ENCODE assay signal across 11 mouse cellular contexts in genomic region chr19:45297812-45298211, GRCm38 (mm10).
DNase-seq lines count a peak whose midpoint lies in the region; ATAC-seq and TF ChIP-seq lines count a peak whose summit lies in the region.
"Had no signal": no experiment of that assay in that cellular context is flagged by ENCODE, and none has a peak within 500 bp of the region (broad histone marks: within the 10 kb centered on the region; RNA-seq: fewer than 3 reads in every experiment).

No protein-coding gene starts in this region.

- no peak overlapping the region for H3K27ac ChIP-seq in layer of hippocampus, adult 2 months
- no peak overlapping the region for H3K27ac ChIP-seq in CH12.LX (ENCODE audit: insufficient read depth, low read depth)
- H3K27ac ChIP-seq in embryonic fibroblast, embryonic 13.5 days (ENCODE audit: insufficient read depth, low read length) = no peak overlapping the region
- H3K27ac ChIP-seq: embryonic facial prominence, embryonic 12.5 days had no signal

- TF ChIP-seq EP300 in CH12.LX (IDR thresholded peaks at IDR 0.05; ENCODE audit: low read length) = no peak

- ATAC-seq in CD4-positive, CD25-positive, alpha-beta regulatory T cell, adult 4 months = no peak
- ATAC-seq: midbrain, embryonic 16.5 days had no signal

- peak; percentile 73 for TF ChIP-seq CTCF in layer of hippocampus, adult 2 months (conservative IDR thresholded peaks at IDR 0.05)
- peak; percentile 37 to 75 for TF ChIP-seq CTCF in CH12.LX (conservative IDR thresholded peaks at IDR 0.05 in 1 of 2, IDR thresholded peaks at IDR 0.05 in 1 of 2; ENCODE audit: low read depth in 2 of 2, low read length in 2 of 2)
- peak; percentile 27; the same call in 1 of the 2 replicates for TF ChIP-seq CTCF in embryonic fibroblast, embryonic 13.5 days (IDR thresholded peaks at IDR 0.05; ENCODE audit: borderline replicate concordance, insufficient read depth, low read length)

- no peaks in the 10 kb centered on the region for H3K36me3 ChIP-seq in CH12.LX (replicated peaks in 1 of 2; ENCODE audit: control insufficient read depth in 1 of 2, insufficient read depth in 1 of 2, low read length in 1 of 2)
- H3K36me3 ChIP-seq: embryonic facial prominence, embryonic 12.5 days had no signal

- no peaks in the 10 kb centered on the region for H3K79me2 ChIP-seq in CH12.LX (replicated peaks; ENCODE audit: control insufficient read depth, extremely low read depth, insufficient read depth, poor library complexity, severe bottlenecking)

- H3K9me3 ChIP-seq in CH12.LX (replicated peaks; ENCODE audit: low read length) = no peaks in the 10 kb centered on the region
- H3K9me3 ChIP-seq: embryonic facial prominence, embryonic 12.5 days had no signal

- no peak overlapping the region for H3K4me3 ChIP-seq in layer of hippocampus, adult 2 months
- H3K4me3 ChIP-seq in CH12.LX (replicated peaks in 1 of 3; ENCODE audit: low read depth in 2 of 3, low read length in 2 of 3, poor library complexity in 1 of 3) = no peak overlapping the region
- no peak overlapping the region for H3K4me3 ChIP-seq in embryonic fibroblast, embryonic 13.5 days (ENCODE audit: insufficient read depth, low read length)
- H3K4me3 ChIP-seq: embryonic facial prominence, embryonic 12.5 days had no signal

- H3K27me3 ChIP-seq in CH12.LX (replicated peaks) = peaks cover 22% of the 10 kb centered on the region

- TF ChIP-seq RAD21 in CH12.LX (IDR thresholded peaks at IDR 0.05; ENCODE audit: low read depth, low read length) = peak; percentile 47

- DNase-seq in CD4-positive, CD25-positive, alpha-beta regulatory T cell, adult 2 months (ENCODE audit: low read depth, low spot score) = peak; percentile 35
- no peak for DNase-seq in layer of hippocampus, adult 2 months (ENCODE audit: low spot score in 2 of 2)
- DNase-seq in layer of hippocampus, adult 11-12 months (ENCODE audit: low spot score) = no peak
- DNase-seq in CH12.LX (ENCODE audit: extremely low read depth) = peak; percentile 39
- DNase-seq in adrenal gland, adult (ENCODE audit: inconsistent age in 2 of 2, low spot score in 1 of 2) = no peak
- no peak for DNase-seq in urinary bladder, postnatal 4 days (ENCODE audit: low spot score in 2 of 2)
- DNase-seq: adrenal gland, postnatal 25 days had no signal

- H3K9ac ChIP-seq in CH12.LX (ENCODE audit: insufficient read depth, low read depth) = no peak overlapping the region
- H3K9ac ChIP-seq: embryonic facial prominence, embryonic 12.5 days had no signal

- dilution Hi-C loops in CH12.LX (cut with MboI; ENCODE audit: extremely low pct_ligation_motif_present, extremely low pct_unique_long_range_greater_than_20kb, low sequenced_read_pairs) = no loop called here

- H3K4me2 ChIP-seq in CH12.LX (ENCODE audit: insufficient read depth, low read depth, poor library complexity, severe bottlenecking) = no peak overlapping the region
- H3K4me2 ChIP-seq: embryonic facial prominence, embryonic 12.5 days had no signal

- peaks cover 2 to 15% of the 10 kb centered on the region in 2 experiments; a peak in 2 of 4 replicates for H3K4me1 ChIP-seq in CH12.LX (ENCODE audit: control insufficient read depth in 1 of 2, insufficient read depth in 2 of 2)
- peaks cover 4% of the 10 kb centered on the region; the same call in 1 of the 2 replicates for H3K4me1 ChIP-seq in embryonic fibroblast, embryonic 13.5 days (ENCODE audit: control insufficient read depth, insufficient read depth, low read length)

- no peak for TF ChIP-seq POLR2A in CH12.LX (IDR thresholded peaks at IDR 0.05; ENCODE audit: low read depth, low read length)
- TF ChIP-seq POLR2A in embryonic fibroblast, embryonic 13.5 days (IDR thresholded peaks at IDR 0.05; ENCODE audit: low read depth, low read length) = no peak

- in situ Hi-C loops in CH12.LX (cut with MboI; ENCODE audit: low pct_ligation_motif_present, low pct_unique_long_range_greater_than_20kb, low sequenced_read_pairs) = no loop called here

TF ChIP-seq in CH12.LX, 34 proteins besides CTCF, POLR2A, EP300 and RAD21:
- TF ChIP-seq SMC3 (IDR thresholded peaks at IDR 0.05; ENCODE audit: low read depth, low read length) = peak; percentile 70
- no peak for TF ChIP-seq CHD1 (IDR thresholded peaks at IDR 0.05; ENCODE audit: low read depth, low read length)

Comparison
In these comparisons a context has a peak if more than half of its experiments do, and no peak if none do; other contexts are left out.
1. DNase-seq: peak in CD4-positive, CD25-positive, alpha-beta regulatory T cell, adult 2 months (single experiment) and CH12.LX (single experiment); none in layer of hippocampus, adult 2 months (0 of 2), layer of hippocampus, adult 11-12 months (single experiment), adrenal gland, adult (0 of 2) and urinary bladder, postnatal 4 days (0 of 2).
2. Peak in every context shown above with its lines, with median percentiles within 50 percentile points of each other: CTCF ChIP-seq.